Mouse (Mus musculus) thymus, adult 18-20 months (tissue): ENCODE data around the gene Higd1b.

ENCODE experiments used
- DNase-seq, 2 experiments: peaks; one replicate each; pipeline ENCODE4 v3.0.0; 2022; ENCODE audit warnings: mixed read lengths in 2 of 2

The Higd1b gene

GRCm38 (mm10) chr11:102835549-102835948, at the start of gene Higd1b:
Higd1b (plus strand) TSS chr11:102835849.
- no peak for DNase-seq

- no peak for DNase-seq
Measured at GRCm38 (mm10) chr11:102787688-102788177, 47.9 kb upstream of the Higd1b start.

DNA sequence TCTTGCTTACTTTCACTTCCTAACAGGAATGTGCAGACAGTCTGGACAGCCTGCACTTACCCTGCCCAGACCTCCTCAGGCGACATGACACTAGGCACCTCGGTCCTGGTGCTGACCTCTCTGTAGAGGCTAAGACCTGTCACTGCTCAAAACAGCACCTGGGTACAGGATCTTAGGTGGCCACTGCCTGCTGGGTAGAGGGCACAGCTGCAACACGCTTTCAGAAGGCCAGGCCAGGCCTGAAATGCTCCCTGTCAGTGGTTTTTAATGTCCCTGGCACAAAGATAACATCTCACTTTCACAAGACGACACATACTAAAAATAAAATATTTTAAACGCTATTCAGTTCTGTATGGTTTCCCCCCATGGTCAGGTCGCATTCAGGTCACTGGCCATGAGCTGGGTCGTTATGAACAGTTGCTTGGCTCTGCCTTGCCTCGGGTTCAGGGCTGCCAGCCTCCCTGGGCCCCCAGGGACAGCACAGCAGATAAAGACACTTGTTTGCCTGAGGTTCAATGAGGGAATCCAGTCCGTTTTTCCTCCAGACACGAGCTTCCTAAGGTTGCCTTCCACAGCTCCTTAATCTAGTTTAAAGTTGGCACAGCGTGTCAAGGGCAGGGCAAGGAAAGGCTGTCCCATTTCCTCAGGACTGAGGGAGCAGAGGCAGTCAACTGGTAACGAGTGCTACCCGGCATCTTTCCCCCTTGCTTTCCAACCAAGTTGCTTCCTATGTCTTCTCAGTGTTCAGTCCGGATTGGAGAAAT, 43.8 kb upstream of the Higd1b start:
- DNase-seq: no peak

GRCm38 (mm10) chr11:102794157-102794556, 41.5 kb upstream of the Higd1b start:
- DNase-seq: no peak

GRCm38 (mm10) chr11:102803453-102803852, 32.2 kb upstream of the Higd1b start:
- DNase-seq: no peak

DNA sequence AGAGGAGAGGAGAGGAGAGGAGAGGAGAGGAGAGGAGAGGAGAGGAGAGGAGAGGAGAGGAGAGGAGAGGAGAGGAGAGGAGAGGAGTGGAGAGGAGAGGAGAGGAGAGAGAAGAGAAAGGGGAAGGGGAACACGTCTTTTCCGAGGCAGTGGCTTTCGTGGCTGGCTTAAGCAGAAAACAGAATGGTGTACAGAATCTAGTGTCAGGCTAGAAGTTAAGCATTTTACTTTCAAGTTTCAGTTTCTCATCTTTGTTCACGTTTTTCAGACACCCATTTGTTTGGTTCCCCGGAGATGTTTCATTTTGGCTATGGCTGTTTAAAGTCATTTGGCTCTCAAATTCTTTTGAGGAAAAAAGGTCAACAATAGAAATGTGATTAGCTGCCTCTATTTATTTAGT, 27.4 kb upstream of the Higd1b start:
- no peak for DNase-seq

GRCm38 (mm10) chr11:102810721-102811485, 24.7 kb upstream of the Higd1b start:
- no peak for DNase-seq

GRCm38 (mm10) chr11:102814881-102815280, 20.8 kb upstream of the Higd1b start:
- DNase-seq: no peak

DNA sequence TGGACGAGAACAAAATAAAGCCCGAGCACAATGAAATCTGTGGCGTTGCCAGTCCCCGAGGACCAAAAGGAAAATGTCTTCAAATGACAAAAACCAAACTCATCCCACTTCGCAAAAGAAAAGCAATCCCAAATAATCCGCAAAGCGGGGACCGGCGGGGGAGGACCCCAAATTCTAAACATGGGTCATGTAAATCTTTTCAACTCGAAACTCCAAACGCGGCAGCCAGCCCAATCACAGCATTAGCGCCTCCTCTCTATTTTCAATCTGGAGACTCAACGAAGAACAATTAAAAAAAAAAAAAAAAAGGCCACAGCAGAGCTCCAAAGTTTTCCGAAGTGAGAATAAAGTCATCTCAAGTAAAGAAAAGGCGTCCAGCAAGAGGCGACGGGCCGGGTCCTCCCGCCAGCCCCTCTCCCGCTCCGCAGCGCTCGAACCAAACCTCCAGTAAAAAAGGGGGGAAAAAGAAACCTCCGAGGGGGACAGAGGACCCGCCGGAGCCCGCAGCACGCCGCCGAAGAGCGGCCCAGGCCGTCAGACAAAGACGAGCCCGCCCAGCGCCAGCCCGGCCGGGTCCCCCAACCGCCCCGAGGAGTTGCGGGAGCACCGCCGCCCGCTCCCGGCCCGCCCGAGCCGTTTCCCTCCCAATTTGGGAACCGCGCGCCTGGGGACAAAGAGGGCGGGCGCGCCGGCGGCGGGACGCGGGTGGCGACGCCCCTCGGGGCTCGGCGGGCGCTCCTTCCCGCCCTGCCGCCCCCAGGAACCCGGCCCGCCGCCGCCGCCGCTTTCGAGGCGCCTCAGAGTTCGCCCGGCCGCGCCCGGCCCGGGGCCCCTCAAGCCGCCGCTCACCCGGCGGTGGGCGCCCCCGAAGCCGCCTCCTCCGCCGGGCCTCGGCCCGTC, 17.3 kb upstream of the Higd1b start:
- DNase-seq: no peak

DNA sequence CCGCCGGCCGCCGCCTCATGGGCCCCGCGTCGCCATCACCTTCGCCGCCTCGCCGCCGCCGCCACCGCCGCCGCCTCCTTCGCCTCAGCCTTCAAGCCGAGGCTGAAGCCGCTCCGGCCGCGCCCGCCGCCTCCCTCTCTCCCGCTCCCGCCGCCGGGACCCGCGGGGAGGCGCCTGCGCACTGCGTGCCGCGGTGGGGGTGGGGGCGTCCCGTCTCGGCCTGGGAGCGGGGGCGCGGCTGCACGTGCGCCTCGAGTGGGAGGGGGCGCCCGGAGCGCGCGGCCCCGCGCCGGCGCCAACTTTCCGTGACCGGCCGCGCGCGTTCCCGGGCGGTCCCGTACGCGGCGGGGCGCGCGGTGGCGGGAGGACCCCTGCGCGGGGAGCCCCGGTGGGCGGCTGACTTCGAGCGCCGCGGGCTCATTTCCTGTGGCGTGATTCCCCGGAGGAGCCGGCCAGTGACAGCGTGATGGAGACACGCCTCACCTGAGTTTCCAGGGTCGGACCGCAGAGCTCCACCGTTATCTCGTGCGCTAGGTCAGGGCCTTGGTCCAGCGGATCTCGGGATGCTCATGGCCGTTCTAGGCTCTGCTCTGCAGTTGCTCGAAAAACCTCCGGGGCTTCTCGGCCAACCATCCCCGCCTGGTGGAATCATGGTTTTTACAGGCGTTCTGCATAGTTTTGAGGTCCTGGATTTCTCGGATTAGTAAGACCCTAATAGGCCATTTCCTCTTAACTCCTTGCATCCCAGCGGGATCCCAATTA, 16.4 kb upstream of the Higd1b start, which contains the start of gene Gjc1:
Gene Gjc1 (minus strand): TSS at position 680 of the 762 bp plus-strand sequence.
- DNase-seq: no peak

- DNase-seq: no peak
Measured at GRCm38 (mm10) chr11:102819783-102820385, 15.8 kb upstream of the Higd1b start.

GRCm38 (mm10) chr11:102820432-102820831, 15.2 kb upstream of the Higd1b start:
- no peak for DNase-seq

- DNase-seq: no peak
Measured at GRCm38 (mm10) chr11:102821231-102821630, 14.4 kb upstream of the Higd1b start.

DNA sequence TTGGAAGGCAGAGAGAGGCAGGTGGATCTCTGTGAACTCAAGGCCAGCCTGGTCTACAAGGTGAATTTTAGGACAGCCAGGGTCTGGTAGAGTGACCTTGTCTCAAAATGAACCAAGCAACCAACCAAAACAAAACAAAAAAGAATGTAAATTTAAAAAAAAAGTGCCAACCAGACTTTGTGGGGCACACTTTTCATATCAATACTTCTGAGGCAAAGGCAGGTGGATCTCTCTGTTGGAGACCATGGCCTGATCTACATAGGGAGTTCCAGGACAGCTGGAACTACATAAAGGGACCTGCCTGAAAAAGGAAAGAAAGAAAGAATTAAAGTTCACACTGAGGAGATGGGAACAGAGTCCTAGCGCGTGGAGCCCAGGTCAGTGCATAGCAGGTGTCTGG, 9.2 kb upstream of the Higd1b start:
- DNase-seq: no peak

GRCm38 (mm10) chr11:102827097-102827496, 8.6 kb upstream of the Higd1b start:
- no peak for DNase-seq

GRCm38 (mm10) chr11:102830276-102830675, 5.4 kb upstream of the Higd1b start:
- no peak for DNase-seq

- no peak for DNase-seq
Measured at GRCm38 (mm10) chr11:102832700-102833297, 2.9 kb upstream of the Higd1b start.

GRCm38 (mm10) chr11:102834219-102834618, 1.4 kb upstream of the Higd1b start:
- no peak for DNase-seq

GRCm38 (mm10) chr11:102836146-102836545, 497 bp downstream of the Higd1b start:
- DNase-seq: no peak

DNA sequence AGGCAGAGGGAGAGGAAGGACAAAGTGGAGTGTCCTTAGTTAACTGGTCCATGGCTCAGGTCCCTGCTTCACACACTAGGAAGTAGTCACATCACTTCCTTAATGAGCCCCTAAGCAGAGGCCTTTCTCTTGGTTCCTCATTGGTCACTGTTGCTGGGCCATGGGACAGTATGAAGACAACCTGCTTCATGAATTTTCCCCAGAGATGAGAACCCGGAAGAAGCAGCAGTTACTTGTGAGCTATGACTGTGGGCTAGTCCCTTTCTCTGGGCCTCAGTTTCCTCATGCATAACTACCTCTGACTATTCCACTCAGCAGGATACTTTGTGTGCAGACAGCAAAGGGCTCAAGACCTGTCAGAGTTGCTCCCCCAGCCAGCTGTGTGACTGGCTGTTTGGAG, 1.7 kb downstream of the Higd1b start:
- no peak for DNase-seq

DNA sequence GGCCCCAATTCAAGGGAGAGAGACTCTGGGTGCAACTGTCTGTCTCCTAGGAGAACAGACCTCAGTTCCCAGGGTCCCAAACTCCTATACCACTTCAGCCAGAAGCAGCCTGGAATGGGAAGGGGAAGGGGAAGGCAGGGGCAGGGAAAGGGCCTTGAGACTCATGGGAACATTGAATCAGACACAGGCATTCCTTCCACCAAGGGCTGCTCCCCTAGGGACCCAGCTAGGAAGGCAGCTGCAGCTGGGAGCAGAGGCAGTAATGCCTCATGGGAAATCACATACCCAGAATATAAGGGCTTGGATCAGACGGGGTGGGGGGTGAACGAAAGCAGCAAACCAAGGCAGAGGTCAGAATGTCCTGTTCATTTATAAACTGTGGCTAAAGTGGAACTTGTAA, 2.5 kb downstream of the Higd1b start:
- no peak for DNase-seq
